In genomic region chr2:174439450-174439838, GRCm38 (mm10) we compare ENCODE assay signal across 8 mouse cellular contexts. TPM values are rescaled to one million over a fixed set of nuclear protein-coding genes. Genes with fewer than 3 reads are reported as not detected.
DNase-seq lines count a peak whose midpoint lies in the region; ATAC-seq and TF ChIP-seq lines count a peak whose summit lies in the region.

No protein-coding gene starts in this region.

- H3K9me3 ChIP-seq in erythroblast, embryonic 14.5 days (ENCODE audit: control insufficient read depth, low read length): no peaks in the 10 kb centered on the region
- H3K9me3 ChIP-seq in E14TG2a.4 (ENCODE audit: low read length): no peaks in the 10 kb centered on the region
- no peaks in the 10 kb centered on the region for H3K9me3 ChIP-seq in hindbrain, embryonic 13.5 days

- no peak for DNase-seq in cerebellum, postnatal 25 days
- no peak for DNase-seq in adrenal gland, postnatal 36 days
- no peak for DNase-seq in cerebellum, adult 9-11 months

- no peak overlapping the region for H3K27ac ChIP-seq in hindbrain, embryonic 13.5 days

- peak overlapping the region; percentile 73; the same call in 1 of the 2 replicates for H3K9ac ChIP-seq in hindbrain, embryonic 13.5 days

- H3K4me1 ChIP-seq in erythroblast, embryonic 14.5 days (ENCODE audit: control insufficient read depth): peaks cover 58% of the 10 kb centered on the region
- H3K4me1 ChIP-seq in E14TG2a.4 (replicated peaks; ENCODE audit: low read depth, low read length): peaks cover 55% of the 10 kb centered on the region
- H3K4me1 ChIP-seq in hindbrain, embryonic 13.5 days (replicated peaks): peaks cover 23% of the 10 kb centered on the region

- peak overlapping the region; percentile 73 for H3K4me2 ChIP-seq in hindbrain, embryonic 13.5 days

- peaks cover 4% of the 10 kb centered on the region for H3K27me3 ChIP-seq in erythroblast, embryonic 14.5 days (ENCODE audit: control insufficient read depth)
- H3K27me3 ChIP-seq in E14TG2a.4 (ENCODE audit: insufficient read depth, low read length): peaks cover 13% of the 10 kb centered on the region
- H3K27me3 ChIP-seq in hindbrain, embryonic 13.5 days: no peaks in the 10 kb centered on the region

- peak overlapping the region; percentile 76 for H3K4me3 ChIP-seq in erythroblast, embryonic 14.5 days (replicated peaks)
- peak overlapping the region; percentile 79; the same call in 1 of the 2 replicates for H3K4me3 ChIP-seq in E14TG2a.4 (replicated peaks; ENCODE audit: low read length)
- peak overlapping the region; percentile 53; the same call in 1 of the 2 replicates for H3K4me3 ChIP-seq in hindbrain, embryonic 13.5 days

- H3K36me3 ChIP-seq in erythroblast, embryonic 14.5 days (ENCODE audit: control insufficient read depth): peaks cover 28% of the 10 kb centered on the region
- H3K36me3 ChIP-seq in E14TG2a.4 (ENCODE audit: insufficient read depth, low read length): peaks cover 30% of the 10 kb centered on the region
- no peaks in the 10 kb centered on the region for H3K36me3 ChIP-seq in hindbrain, embryonic 13.5 days

- no peak for ATAC-seq in erythroblast, adult 5-6 weeks (replicated peaks; ENCODE audit: low FRiP score, poor library complexity, severe bottlenecking)
- ATAC-seq in hindbrain, embryonic 13.5 days (ENCODE audit: low FRiP score): no peak
- ATAC-seq in megakaryocyte, adult 5-6 weeks (ENCODE audit: poor library complexity, severe bottlenecking): peak; percentile 27

- WGBS in hindbrain, embryonic 13.5 days: 52% methylated on average over 5 of the region's 5 CpGs

- TF ChIP-seq CTCF in E14TG2a.4 (conservative IDR thresholded peaks at IDR 0.05; ENCODE audit: low read length): no peak

RNA-seq across cellular contexts. Expression of gene Ctsz, which starts 0.6 kb away (rescaled TPM):
- polyA plus RNA-seq in erythroblast, embryonic 14.5 days (2012): 4.4 and 5.8 TPM in 2 replicates
- total RNA-seq in erythroblast, adult 5-6 weeks (2015; ENCODE audit: low replicate concordance): 16.7 and 43.5 TPM in 2 replicates
- total RNA-seq in erythroblast, adult 5-6 weeks (2017; ENCODE audit: low replicate concordance): 51.3 and 55.3 TPM in 2 replicates
- 80.8 and 81.5 TPM in 2 replicates for polyA plus RNA-seq in hindbrain, embryonic 13.5 days (2015; fragmentation: Nextera tagmentation; extraction: Ambion mirVana)
- 265 and 282 TPM in 2 replicates for total RNA-seq in megakaryocyte, adult 5-6 weeks (2015)
- total RNA-seq in megakaryocyte, adult 5-6 weeks (2017): 388 and 414 TPM in 2 replicates
- total RNA-seq in adrenal gland, postnatal 36 days (2021): 100 to 1,000 TPM; 153 to 175 TPM

RNA-seq across cellular contexts. Expression of gene Tubb1, which starts 11.1 kb away (rescaled TPM):
- polyA plus RNA-seq in erythroblast, embryonic 14.5 days (2012): 0.27 and 0.31 TPM in 2 replicates
- not detected in 2 replicates for total RNA-seq in erythroblast, adult 5-6 weeks (2015; ENCODE audit: low replicate concordance)
- total RNA-seq in erythroblast, adult 5-6 weeks (2017; ENCODE audit: low replicate concordance): 1.1 TPM in 2 replicates
- 1.0 and 1.9 TPM in 2 replicates for polyA plus RNA-seq in hindbrain, embryonic 13.5 days (2015; fragmentation: Nextera tagmentation; extraction: Ambion mirVana)
- not detected in 2 replicates for total RNA-seq in megakaryocyte, adult 5-6 weeks (2015)
- 0.26 and 0.53 TPM in 2 replicates for total RNA-seq in megakaryocyte, adult 5-6 weeks (2017)
- total RNA-seq in adrenal gland, postnatal 36 days (2021): under 1 TPM; 0.40 to 0.86 TPM

RNA-seq across cellular contexts. Expression of gene Nelfcd, which starts 23.8 kb away (rescaled TPM):
- 8.3 and 8.7 TPM in 2 replicates for polyA plus RNA-seq in erythroblast, embryonic 14.5 days (2012)
- 6.9 and 17.3 TPM in 2 replicates for total RNA-seq in erythroblast, adult 5-6 weeks (2015; ENCODE audit: low replicate concordance)
- 24.7 and 26.9 TPM in 2 replicates for total RNA-seq in erythroblast, adult 5-6 weeks (2017; ENCODE audit: low replicate concordance)
- polyA plus RNA-seq in hindbrain, embryonic 13.5 days (2015; fragmentation: Nextera tagmentation; extraction: Ambion mirVana): 115 and 118 TPM in 2 replicates
- total RNA-seq in megakaryocyte, adult 5-6 weeks (2015): 24.5 and 25.5 TPM in 2 replicates
- 26.3 and 39.0 TPM in 2 replicates for total RNA-seq in megakaryocyte, adult 5-6 weeks (2017)
- 10 to 100 TPM; 54.9 to 55.8 TPM for total RNA-seq in adrenal gland, postnatal 36 days (2021)

RNA-seq across cellular contexts. Expression of gene Atp5e, which starts 24.5 kb away (rescaled TPM):
- polyA plus RNA-seq in erythroblast, embryonic 14.5 days (2012): 23.3 and 35.9 TPM in 2 replicates
- 128 and 133 TPM in 2 replicates for total RNA-seq in erythroblast, adult 5-6 weeks (2015; ENCODE audit: low replicate concordance)
- 99.0 and 117 TPM in 2 replicates for total RNA-seq in erythroblast, adult 5-6 weeks (2017; ENCODE audit: low replicate concordance)
- polyA plus RNA-seq in hindbrain, embryonic 13.5 days (2015; fragmentation: Nextera tagmentation; extraction: Ambion mirVana): 832 and 843 TPM in 2 replicates
- total RNA-seq in megakaryocyte, adult 5-6 weeks (2015): 421 and 466 TPM in 2 replicates
- total RNA-seq in megakaryocyte, adult 5-6 weeks (2017): 212 and 256 TPM in 2 replicates
- 100 to 1,000 TPM; 528 to 595 TPM for total RNA-seq in adrenal gland, postnatal 36 days (2021)

RNA-seq across cellular contexts. Expression of gene Prelid3b, which starts 33.4 kb away (rescaled TPM):
- polyA plus RNA-seq in erythroblast, embryonic 14.5 days (2012): 2.9 and 4.6 TPM in 2 replicates
- total RNA-seq in erythroblast, adult 5-6 weeks (2015; ENCODE audit: low replicate concordance): 30.3 and 40.0 TPM in 2 replicates
- total RNA-seq in erythroblast, adult 5-6 weeks (2017; ENCODE audit: low replicate concordance): 44.6 and 48.1 TPM in 2 replicates
- polyA plus RNA-seq in hindbrain, embryonic 13.5 days (2015; fragmentation: Nextera tagmentation; extraction: Ambion mirVana): 111 and 114 TPM in 2 replicates
- total RNA-seq in megakaryocyte, adult 5-6 weeks (2015): 62.1 and 66.9 TPM in 2 replicates
- total RNA-seq in megakaryocyte, adult 5-6 weeks (2017): 141 and 145 TPM in 2 replicates
- total RNA-seq in adrenal gland, postnatal 36 days (2021): 100 to 1,000 TPM; 121 to 124 TPM
